Mouse (Mus musculus) hindbrain, embryonic 13.5 days (tissue): Measurements from ENCODE around the gene Slc22a20. TPM values are rescaled to one million over a fixed set of nuclear protein-coding genes. Genes with fewer than 3 reads are reported as not detected.

Source experiments
- ATAC-seq: fragments of 200-750 bp; cut with Nextera tagmentation; 2 replicates; pipeline ENCODE4 v1.8.0; 2017; ENCODE audit warnings: moderate TSS enrichment; ENCODE audit not compliant: low FRiP score
- H3K27ac ChIP-seq: fragments of 300-500 bp; sonication (generic); 2 replicates; pipeline ENCODE4 v1.5.1; 2015; ENCODE audit warnings: inconsistent platforms, mild to moderate bottlenecking, moderate library complexity
- H3K27me3 ChIP-seq: fragments of 300-500 bp; sonication (generic); 2 replicates; pipeline ENCODE4 v1.6.1; 2015; ENCODE audit warnings: mild to moderate bottlenecking, inconsistent platforms
- H3K36me3 ChIP-seq: fragments of 300-500 bp; sonication (generic); 2 replicates; pipeline ENCODE4 v1.6.1; 2015; ENCODE audit warnings: mild to moderate bottlenecking, inconsistent platforms
- H3K4me1 ChIP-seq: fragments of 300-500 bp; sonication (generic); replicated peaks from 2 replicates; pipeline ENCODE4 v1.6.1; 2015; ENCODE audit warnings: inconsistent platforms
- H3K4me2 ChIP-seq: fragments of 300-500 bp; sonication (generic); 2 replicates; pipeline ENCODE4 v1.6.1; 2015; ENCODE audit warnings: inconsistent platforms, mild to moderate bottlenecking, moderate library complexity
- H3K4me3 ChIP-seq: fragments of 300-500 bp; sonication (generic); 2 replicates; pipeline ENCODE4 v1.5.1; 2015; ENCODE audit warnings: mild to moderate bottlenecking, inconsistent platforms
- H3K9ac ChIP-seq: fragments of 300-500 bp; sonication (generic); 2 replicates; pipeline ENCODE4 v1.6.1; 2015; ENCODE audit warnings: mild to moderate bottlenecking, inconsistent platforms
- H3K9me3 ChIP-seq: fragments of 300-500 bp; sonication (generic); 2 replicates; pipeline ENCODE4 v1.6.1; 2016; ENCODE audit warnings: inconsistent platforms
- WGBS: fragments of 180-500 bp; shearing (Covaris S2); methylation state at CpG from one replicate; pipeline ENCODE4 v1.1.7; 2015; 5-methylcytosine and 5-hydroxymethylcytosine counted together
- polyA plus RNA-seq: library from polyadenylated mRNA; unstranded; fragments of >200 nt; fragmentation: Nextera tagmentation; extraction: Ambion mirVana; gene quantifications from 2 replicates; pipeline ENCODE4 v1.2.1, GENCODE M21; 2015

The Slc22a20 gene
- polyA plus RNA-seq, 1 experiment from 2014 or later: not detected

- peak; percentile 41; the same call in 1 of the 2 replicates for ATAC-seq
- Histone ChIP-seq H3K4me1 (peaks cover 9% of the 10 kb centered on the region), H3K4me3 (no peak overlapping the region), H3K27ac (no peak overlapping the region; the same call in 1 of the 2 replicates), H3K36me3 (no peaks in the 10 kb centered on the region), H3K27me3 (no peaks in the 10 kb centered on the region), H3K9ac (peak overlapping the region; percentile 55; the same call in 1 of the 2 replicates), H3K4me2 (no peak overlapping the region; the same call in 1 of the 2 replicates), H3K9me3 (no peaks in the 10 kb centered on the region)
- 71% methylated on average over 5 of the region's 5 CpGs for WGBS
Measured at GRCm38 (mm10) chr19:5988027-5988814, 2.3 kb upstream of the Slc22a20 start.

GRCm38 (mm10) chr19:5980477-5980876 is 5.5 kb downstream of the Slc22a20 start:
- Histone ChIP-seq H3K4me1 (no peaks in the 10 kb centered on the region), H3K36me3 (no peaks in the 10 kb centered on the region), H3K4me3 (no peak overlapping the region)

GRCm38 (mm10) chr19:5977717-5978116 is 8.2 kb downstream of the Slc22a20 start:
- no peak for ATAC-seq
- Histone ChIP-seq H3K9ac (no peak overlapping the region), H3K4me2 (no peak overlapping the region), H3K27ac (no peak overlapping the region), H3K36me3 (no peaks in the 10 kb centered on the region), H3K4me1 (no peaks in the 10 kb centered on the region), H3K4me3 (no peak overlapping the region), H3K27me3 (0 out of 2 replicates have a peak, but pooled peaks cover 3% of the 10 kb centered on the region), H3K9me3 (no peaks in the 10 kb centered on the region)
- WGBS: 73% methylated on average over 3 of the region's 3 CpGs

More at GRCm38 (mm10) chr19:5980477-5980876, 5.5 kb downstream of the Slc22a20 start:
- no peak overlapping the region for H3K27ac ChIP-seq
- H3K4me2 ChIP-seq: no peak overlapping the region
- H3K9ac ChIP-seq: no peak overlapping the region
- WGBS: 83% methylated on average over 9 of the region's 9 CpGs
- H3K27me3 ChIP-seq: no peaks in the 10 kb centered on the region
- H3K9me3 ChIP-seq: no peaks in the 10 kb centered on the region
- no peak for ATAC-seq

- Histone ChIP-seq H3K9me3 (no peaks in the 10 kb centered on the region), H3K4me1 (no peaks in the 10 kb centered on the region), H3K9ac (no peak overlapping the region), H3K4me2 (no peak overlapping the region), H3K27me3 (peaks cover 12% of the 10 kb centered on the region; the same call in 1 of the 2 replicates), H3K27ac (no peak overlapping the region), H3K4me3 (no peak overlapping the region), H3K36me3 (no peaks in the 10 kb centered on the region)
- no peak for ATAC-seq
- WGBS: 73% methylated on average over 4 of the region's 4 CpGs
Measured at GRCm38 (mm10) chr19:5975676-5976075, 10.3 kb downstream of the Slc22a20 start.

- H3K27me3 ChIP-seq: peaks cover 12% of the 10 kb centered on the region; the same call in 1 of the 2 replicates
- H3K4me1 ChIP-seq: no peaks in the 10 kb centered on the region
- no peaks in the 10 kb centered on the region for H3K9me3 ChIP-seq
- H3K4me3 ChIP-seq: no peak overlapping the region
- no peak for ATAC-seq
- H3K36me3 ChIP-seq: no peaks in the 10 kb centered on the region
- WGBS: 81% methylated on average over 4 of the region's 4 CpGs
- H3K27ac ChIP-seq: no peak overlapping the region
- no peak overlapping the region for H3K9ac ChIP-seq
- no peak overlapping the region for H3K4me2 ChIP-seq
Measured at GRCm38 (mm10) chr19:5975112-5975511, 10.8 kb downstream of the Slc22a20 start.

GRCm38 (mm10) chr19:5967664-5968063 is 18.3 kb downstream of the Slc22a20 start:
- ATAC-seq: no peak
- H3K9ac ChIP-seq: 0 out of 2 replicates have a peak overlapping the region, but pooled peaks have one; percentile 19
- 94% methylated on average over 10 of the region's 10 CpGs for WGBS

GRCm38 (mm10) chr19:5966786-5967185 is 19.2 kb downstream of the Slc22a20 start:
- Histone ChIP-seq H3K9ac (peak overlapping the region; percentile 46), H3K4me1 (peaks cover 26% of the 10 kb centered on the region), H3K4me3 (no peak overlapping the region), H3K27ac (no peak overlapping the region), H3K9me3 (no peaks in the 10 kb centered on the region), H3K27me3 (0 out of 2 replicates have a peak, but pooled peaks cover 5% of the 10 kb centered on the region), H3K4me2 (no peak overlapping the region), H3K36me3 (no peaks in the 10 kb centered on the region)
- 69% methylated on average over 6 of the region's 6 CpGs for WGBS
- no peak for ATAC-seq

More at GRCm38 (mm10) chr19:5967664-5968063, 18.3 kb downstream of the Slc22a20 start:
- Histone ChIP-seq H3K27me3 (peaks cover 10% of the 10 kb centered on the region; the same call in 1 of the 2 replicates), H3K4me1 (peaks cover 17% of the 10 kb centered on the region), H3K4me3 (no peak overlapping the region), H3K9me3 (no peaks in the 10 kb centered on the region), H3K27ac (no peak overlapping the region), H3K36me3 (no peaks in the 10 kb centered on the region), H3K4me2 (no peak overlapping the region)

GRCm38 (mm10) chr19:5965910-5966309 is 20.0 kb downstream of the Slc22a20 start:
- Histone ChIP-seq H3K4me3 (no peak overlapping the region), H3K27ac (no peak overlapping the region), H3K4me2 (no peak overlapping the region), H3K4me1 (peaks cover 27% of the 10 kb centered on the region), H3K9me3 (no peaks in the 10 kb centered on the region), H3K9ac (no peak overlapping the region), H3K27me3 (no peaks in the 10 kb centered on the region), H3K36me3 (no peaks in the 10 kb centered on the region)
- 97% methylated on average over 2 of the region's 2 CpGs for WGBS
- ATAC-seq: no peak

- peaks cover 27% of the 10 kb centered on the region for H3K4me1 ChIP-seq
- H3K9me3 ChIP-seq: no peaks in the 10 kb centered on the region
- no peak overlapping the region for H3K4me3 ChIP-seq
- H3K27ac ChIP-seq: no peak overlapping the region
- no peak overlapping the region for H3K4me2 ChIP-seq
- H3K9ac ChIP-seq: no peak overlapping the region
- H3K36me3 ChIP-seq: no peaks in the 10 kb centered on the region
- WGBS: 8% methylated on average over 4 of the region's 4 CpGs
- H3K27me3 ChIP-seq: no peaks in the 10 kb centered on the region
- ATAC-seq: no peak
Measured at GRCm38 (mm10) chr19:5965280-5965679, 20.7 kb downstream of the Slc22a20 start.

- Histone ChIP-seq H3K27ac (no peak overlapping the region), H3K27me3 (no peaks in the 10 kb centered on the region), H3K4me3 (peak overlapping the region; percentile 52), H3K4me1 (peaks cover 27% of the 10 kb centered on the region), H3K4me2 (peak overlapping the region; percentile 96), H3K9ac (peak overlapping the region; percentile 72; the same call in 1 of the 2 replicates), H3K9me3 (no peaks in the 10 kb centered on the region), H3K36me3 (no peaks in the 10 kb centered on the region)
- WGBS: 88% methylated on average over 2 of the region's 2 CpGs
- ATAC-seq: no peak
Measured at GRCm38 (mm10) chr19:5964804-5965203, 21.1 kb downstream of the Slc22a20 start.

- H3K4me1 ChIP-seq: peaks cover 27% of the 10 kb centered on the region
- H3K27me3 ChIP-seq: no peaks in the 10 kb centered on the region
- 0 out of 2 replicates have a peak, but pooled peaks cover 3% of the 10 kb centered on the region for H3K36me3 ChIP-seq
- H3K4me2 ChIP-seq: peak within 1 kb of the TSS; percentile 96
- ATAC-seq: peak; percentile 89
- peak within 1 kb of the TSS; percentile 75 for H3K27ac ChIP-seq
- under 1% methylated on average over 50 of the region's 50 CpGs for WGBS
- peak within 1 kb of the TSS; percentile 72 for H3K9ac ChIP-seq
- H3K4me3 ChIP-seq: peak within 1 kb of the TSS; percentile 52
- H3K9me3 ChIP-seq: no peaks in the 10 kb centered on the region
Measured at GRCm38 (mm10) chr19:5963883-5964562, 21.9 kb downstream of the Slc22a20 start, which contains the start of gene Pola2. Gene Pola2 (minus strand): TSS chr19:5964202.

- peak overlapping the region; percentile 96; the same call in 1 of the 2 replicates for H3K4me2 ChIP-seq
- peak overlapping the region; percentile 52; the same call in 1 of the 2 replicates for H3K4me3 ChIP-seq
- 0 out of 2 replicates have a peak overlapping the region, but pooled peaks have one; percentile 72 for H3K9ac ChIP-seq
- no peaks in the 10 kb centered on the region for H3K9me3 ChIP-seq
- H3K27ac ChIP-seq: no peak overlapping the region
- peaks cover 27% of the 10 kb centered on the region for H3K4me1 ChIP-seq
- WGBS: 47% methylated on average over 1 of the region's 1 CpGs
- ATAC-seq: no peak
- no peaks in the 10 kb centered on the region for H3K27me3 ChIP-seq
- peaks cover 15% of the 10 kb centered on the region for H3K36me3 ChIP-seq
Measured at GRCm38 (mm10) chr19:5962651-5963050, 23.3 kb downstream of the Slc22a20 start.
